Mouse (Mus musculus) embryonic facial prominence, embryonic 14.5 days (tissue): ENCODE data around the gene Ctbp2. TPM values are rescaled to one million over a fixed set of nuclear protein-coding genes. Genes with fewer than 3 reads are reported as not detected.
A peak's percentile ranks its signal among the peaks of the same experiment; 100 is the strongest.

Source experiments
- ATAC-seq: fragments of 200-750 bp; cut with Nextera tagmentation; 2 replicates; pipeline ENCODE4 v1.8.0; 2017; ENCODE audit warnings: low read depth, moderate number of reproducible peaks, moderate TSS enrichment
- DNase-seq: peaks from one replicate; pipeline ENCODE4 v3.0.0-alpha.2; 2015; ENCODE audit warnings: low spot score
- H3K27ac ChIP-seq: fragments of 300-500 bp; sonication (generic); replicated peaks from 2 replicates; pipeline ENCODE4 v1.5.1; 2014; ENCODE audit warnings: low read depth, mild to moderate bottlenecking, low read length, moderate library complexity
- H3K27me3 ChIP-seq: fragments of 300-500 bp; sonication (generic); replicated peaks from 2 replicates; pipeline ENCODE4 v1.6.1; 2014; ENCODE audit warnings: low read length; ENCODE audit not compliant: control insufficient read depth, insufficient read depth
- H3K36me3 ChIP-seq: fragments of 300-500 bp; sonication (generic); 2 replicates; pipeline ENCODE4 v1.6.1; 2014; ENCODE audit warnings: low read length, mixed read lengths; ENCODE audit not compliant: control insufficient read depth, insufficient read depth
- H3K4me1 ChIP-seq: fragments of 300-500 bp; sonication (generic); 2 replicates; pipeline ENCODE4 v1.6.1; 2014; ENCODE audit warnings: antibody characterized with exemption, low read length; ENCODE audit not compliant: control insufficient read depth, insufficient read depth
- H3K4me2 ChIP-seq: fragments of 300-500 bp; sonication (generic); 2 replicates; pipeline ENCODE4 v1.6.1; 2014; ENCODE audit warnings: low read depth, mild to moderate bottlenecking, low read length, moderate library complexity, mixed read lengths
- H3K4me3 ChIP-seq: fragments of 300-500 bp; sonication (generic); 2 replicates; pipeline ENCODE4 v1.5.1; 2014; ENCODE audit warnings: low read depth, mild to moderate bottlenecking, low read length
- H3K9ac ChIP-seq: fragments of 300-500 bp; sonication (generic); 2 replicates; pipeline ENCODE4 v1.6.1; 2014; ENCODE audit warnings: low read depth, mild to moderate bottlenecking, low read length, moderate library complexity, mixed read lengths
- H3K9me3 ChIP-seq: fragments of 300-500 bp; sonication (generic); 2 replicates; pipeline ENCODE4 v1.6.1; 2016; ENCODE audit warnings: low read length; ENCODE audit not compliant: control insufficient read depth
- WGBS: fragments of 180-500 bp; shearing (Covaris S2); extraction: QIAGEN DNeasy Blood & Tissue Kit; methylation state at CpG from one replicate; pipeline ENCODE4 v1.1.7; 2014; 5-methylcytosine and 5-hydroxymethylcytosine counted together
- polyA plus RNA-seq: library from polyadenylated mRNA; unstranded; fragments of >200 nt; fragmentation: Nextera tagmentation; extraction: Ambion mirVana; gene quantifications from 2 replicates; pipeline ENCODE4 v1.2.1, GENCODE M21; 2014

Gene Ctbp2
- polyA plus RNA-seq, 1 experiment from 2014 or later = 63.0 TPM

DNA sequence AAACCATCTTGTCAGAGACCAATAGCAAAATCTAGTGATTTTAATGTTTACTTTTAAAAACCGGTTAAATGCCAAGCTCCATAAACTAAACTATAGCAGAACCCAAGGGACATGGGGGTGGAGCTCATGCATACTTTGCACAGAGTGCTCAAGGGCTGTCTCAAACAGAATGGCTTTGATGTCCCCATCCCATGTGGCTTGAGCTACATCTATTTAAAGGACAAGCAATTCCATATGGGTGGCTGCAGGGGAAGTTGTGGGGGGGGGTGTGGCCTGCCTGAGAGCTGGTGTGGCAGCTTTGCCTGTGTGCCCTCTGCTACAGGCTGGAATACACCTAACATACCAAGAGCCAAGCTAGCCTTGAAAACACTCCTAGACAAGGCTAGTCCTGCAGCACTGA lies 99.5 kb downstream of the Ctbp2 start:
- no peak overlapping the region for H3K4me2 ChIP-seq
- ATAC-seq = peak; percentile 50; the same call in 1 of the 2 replicates

GRCm38 (mm10) chr7:133019481-133020020 lies 104.6 kb downstream of the Ctbp2 start:
- no peak for ATAC-seq
- Histone ChIP-seq H3K27ac (no peak overlapping the region), H3K27me3 (no peaks in the 10 kb centered on the region), H3K9me3 (no peaks in the 10 kb centered on the region), H3K36me3 (no peaks in the 10 kb centered on the region), H3K4me3 (no peak overlapping the region), H3K9ac (no peak overlapping the region), H3K4me2 (no peak overlapping the region), H3K4me1 (peaks cover 35% of the 10 kb centered on the region; the same call in 1 of the 2 replicates)
- 47% methylated on average over 6 of the region's 6 CpGs for WGBS
- DNase-seq = no peak

More for the DNA sequence above, 99.5 kb downstream of the Ctbp2 start:
- DNase-seq = peak; percentile 84
- 22% methylated on average over 1 of the region's 1 CpGs for WGBS
- H3K4me3 ChIP-seq = no peak overlapping the region
- H3K27ac ChIP-seq = peak overlapping the region; percentile 78
- peaks cover 41% of the 10 kb centered on the region for H3K4me1 ChIP-seq
- no peaks in the 10 kb centered on the region for H3K27me3 ChIP-seq
- H3K36me3 ChIP-seq = no peaks in the 10 kb centered on the region
- H3K9me3 ChIP-seq = no peaks in the 10 kb centered on the region
- no peak overlapping the region for H3K9ac ChIP-seq

DNA sequence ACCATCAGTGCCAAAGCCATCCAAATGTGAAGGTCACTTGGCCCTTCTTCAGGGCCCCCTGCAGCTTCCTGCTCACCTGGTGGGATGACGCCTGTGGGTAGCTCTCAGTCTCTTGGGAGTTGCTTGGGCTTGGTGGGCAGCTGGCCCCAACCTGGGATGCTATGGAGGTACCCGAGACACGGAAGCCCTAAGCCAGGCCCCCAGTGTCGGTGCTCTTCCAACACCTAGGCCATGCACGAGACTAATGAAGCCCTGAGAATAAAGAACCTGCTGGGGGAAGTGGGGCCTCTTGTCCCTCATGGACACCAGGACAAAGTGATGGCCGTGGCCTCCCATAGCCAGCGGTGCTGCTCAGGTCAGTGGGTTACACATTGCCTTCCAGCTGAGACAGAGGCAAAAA lies 105.2 kb downstream of the Ctbp2 start:
- no peaks in the 10 kb centered on the region for H3K9me3 ChIP-seq
- H3K4me2 ChIP-seq = no peak overlapping the region
- H3K36me3 ChIP-seq = no peaks in the 10 kb centered on the region
- H3K27me3 ChIP-seq = no peaks in the 10 kb centered on the region
- WGBS = 79% methylated on average over 7 of the region's 7 CpGs
- no peak overlapping the region for H3K27ac ChIP-seq
- peaks cover 33% of the 10 kb centered on the region; the same call in 1 of the 2 replicates for H3K4me1 ChIP-seq
- H3K4me3 ChIP-seq = no peak overlapping the region
- no peak overlapping the region for H3K9ac ChIP-seq
- DNase-seq (no peak), ATAC-seq (no peak)

DNA sequence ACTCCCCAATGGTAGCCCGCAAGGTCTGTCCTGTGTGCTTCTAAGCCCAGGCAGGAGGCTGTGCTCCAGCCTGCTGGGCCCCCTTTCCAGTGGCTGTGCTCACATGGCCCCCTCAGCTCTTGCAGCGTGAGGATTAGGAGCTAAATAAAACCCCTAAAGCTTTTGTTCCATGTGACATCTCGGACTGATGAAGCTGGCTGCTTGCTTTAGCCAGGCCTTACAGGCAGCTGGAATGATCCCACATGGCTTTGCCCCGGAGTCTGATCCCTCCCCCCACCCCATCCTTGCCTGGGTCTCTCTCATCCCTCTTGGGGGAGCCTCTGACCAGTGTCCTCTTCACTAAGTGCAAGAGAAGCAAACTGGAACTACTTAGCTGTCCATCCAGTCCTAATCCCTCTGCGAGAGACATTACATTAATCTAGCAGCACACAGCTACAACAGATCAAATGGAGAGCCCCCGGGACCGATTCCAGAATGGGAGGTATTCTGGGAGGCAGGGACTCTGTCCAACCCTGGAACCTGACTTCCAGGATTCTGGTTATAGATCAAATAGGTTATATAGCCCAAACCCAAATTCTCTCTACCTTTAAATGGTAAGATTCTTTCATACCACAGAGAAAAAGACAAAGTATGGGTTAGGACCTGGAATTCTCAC lies 108.6 kb downstream of the Ctbp2 start:
- 35% methylated on average over 7 of the region's 7 CpGs for WGBS
- peak; percentile 46 for ATAC-seq
- no peaks in the 10 kb centered on the region for H3K9me3 ChIP-seq
- no peaks in the 10 kb centered on the region for H3K27me3 ChIP-seq
- H3K9ac ChIP-seq = 0 out of 2 replicates have a peak overlapping the region, but pooled peaks have one; percentile 11
- H3K4me2 ChIP-seq = no peak overlapping the region; the same call in 1 of the 2 replicates
- no peaks in the 10 kb centered on the region for H3K36me3 ChIP-seq
- peaks cover 55% of the 10 kb centered on the region for H3K4me1 ChIP-seq
- peak; percentile 72 for DNase-seq
- no peak overlapping the region for H3K4me3 ChIP-seq
- H3K27ac ChIP-seq = no peak overlapping the region

GRCm38 (mm10) chr7:133014631-133015030 lies 109.5 kb downstream of the Ctbp2 start:
- Histone ChIP-seq H3K4me3 (no peak overlapping the region), H3K36me3 (0 out of 2 replicates have a peak, but pooled peaks cover 2% of the 10 kb centered on the region), H3K9me3 (no peaks in the 10 kb centered on the region), H3K9ac (no peak overlapping the region), H3K27me3 (no peaks in the 10 kb centered on the region), H3K4me2 (no peak overlapping the region), H3K4me1 (peaks cover 50% of the 10 kb centered on the region), H3K27ac (no peak overlapping the region)
- 96% methylated on average over 14 of the region's 14 CpGs for whole genome bisulfite sequencing
- DNase-seq (no peak), ATAC-seq (no peak)

DNA sequence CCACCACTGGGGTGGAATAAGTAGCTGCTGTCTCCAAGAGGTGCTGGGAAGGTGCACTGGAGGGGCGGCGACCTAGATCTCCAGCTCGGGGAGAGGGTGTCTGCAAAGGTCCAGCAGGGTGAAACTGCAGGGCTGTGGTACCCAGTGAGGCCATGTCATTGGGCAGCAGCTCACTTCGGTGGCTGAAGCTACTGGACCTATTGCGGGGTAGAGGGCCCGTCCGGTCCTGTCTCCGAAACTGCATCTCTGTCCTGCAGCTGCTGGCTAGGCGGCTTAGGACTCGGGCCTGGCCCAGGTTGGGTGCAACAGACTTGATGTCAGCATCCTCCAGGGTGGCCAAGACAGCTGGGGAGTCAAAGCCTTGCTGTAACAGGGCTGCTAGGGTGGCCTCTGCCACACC lies 110.2 kb downstream of the Ctbp2 start:
- peaks cover 43% of the 10 kb centered on the region for H3K4me1 ChIP-seq
- no peaks in the 10 kb centered on the region for H3K27me3 ChIP-seq

GRCm38 (mm10) chr7:133012637-133013366 lies 111.4 kb downstream of the Ctbp2 start:
- Histone ChIP-seq H3K36me3 (0 out of 2 replicates have a peak, but pooled peaks cover 6% of the 10 kb centered on the region), H3K4me2 (no peak overlapping the region), H3K9ac (no peak overlapping the region), H3K4me1 (peaks cover 42% of the 10 kb centered on the region), H3K9me3 (no peaks in the 10 kb centered on the region), H3K27me3 (no peaks in the 10 kb centered on the region), H3K27ac (peak overlapping the region; percentile 44; the same call in 1 of the 2 replicates), H3K4me3 (no peak overlapping the region)
- 51% methylated on average over 14 of the region's 14 CpGs for WGBS
- no peak for ATAC-seq
- DNase-seq = no peak

More for the DNA sequence above, 110.2 kb downstream of the Ctbp2 start:
- H3K4me2 ChIP-seq = no peak overlapping the region
- H3K9ac ChIP-seq = no peak overlapping the region
- DNase-seq = no peak
- WGBS = 91% methylated on average over 7 of the region's 10 CpGs
- no peaks in the 10 kb centered on the region for H3K9me3 ChIP-seq
- H3K36me3 ChIP-seq = 0 out of 2 replicates have a peak, but pooled peaks cover 6% of the 10 kb centered on the region
- H3K27ac ChIP-seq = no peak overlapping the region
- no peak overlapping the region for H3K4me3 ChIP-seq
- ATAC-seq = no peak

DNA sequence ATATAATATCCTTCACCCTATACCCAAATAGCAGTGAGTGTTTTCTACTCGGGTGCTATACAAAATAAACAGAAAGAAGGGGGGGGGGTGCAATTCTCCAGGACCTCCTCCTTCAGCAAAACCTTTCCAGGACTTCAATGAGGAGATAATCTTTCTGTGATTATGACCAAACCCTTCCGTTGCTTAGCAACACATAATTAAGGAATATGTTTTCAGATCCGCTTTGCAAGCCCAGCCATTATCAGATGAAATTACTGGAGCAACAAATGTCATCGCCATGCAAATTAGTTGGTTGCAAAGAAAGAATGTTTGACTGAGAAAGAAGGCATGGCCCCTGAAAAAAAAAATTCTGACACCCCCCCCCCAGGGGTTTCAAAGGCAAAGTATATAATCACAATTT lies 112.5 kb downstream of the Ctbp2 start:
- peaks cover 45% of the 10 kb centered on the region for H3K4me1 ChIP-seq
- H3K4me2 ChIP-seq = peak overlapping the region; percentile 1; the same call in 1 of the 2 replicates
- no peak overlapping the region for H3K27ac ChIP-seq
- ATAC-seq = 0 out of 2 replicates have a peak, but pooled peaks have one; percentile 5
- H3K9ac ChIP-seq = no peak overlapping the region
- WGBS = 29% methylated on average over 4 of the region's 4 CpGs
- H3K36me3 ChIP-seq = 0 out of 2 replicates have a peak, but pooled peaks cover 6% of the 10 kb centered on the region
- H3K27me3 ChIP-seq = no peaks in the 10 kb centered on the region
- no peaks in the 10 kb centered on the region for H3K9me3 ChIP-seq
- H3K4me3 ChIP-seq = no peak overlapping the region
- peak; percentile 82 for DNase-seq
